Mouse (Mus musculus) neutrophil, adult 65 days (primary cell): Measurements from ENCODE around the gene Olfr1109. TPM values are rescaled to one million over a fixed set of nuclear protein-coding genes. Genes with fewer than 3 reads are reported as not detected.

ENCODE experiments used
- total RNA-seq: library from RNA; stranded (reverse); gene quantifications from 2 replicates; pipeline ENCODE4 v1.2.4, GENCODE M21; 2023

Olfr1109 gene
- not detected in 2 replicates for total RNA-seq

GRCm38 (mm10) chr2:87095908-87096307 lies at the start of gene Olfr1109:
Olfr1109 (minus strand) TSS chr2:87096008.

GRCm38 (mm10) chr2:87140200-87140599 lies 44.4 kb upstream of the Olfr1109 start, which contains the start of gene Olfr1110:
Olfr1110 (minus strand) TSS chr2:87140300.

GRCm38 (mm10) chr2:87114467-87114866 lies 18.7 kb upstream of the Olfr1109 start, which contains the start of gene Olfr259:
Olfr259 (minus strand) TSS chr2:87114567.

GRCm38 (mm10) chr2:87075717-87076116 lies 20.1 kb downstream of the Olfr1109 start, which contains the start of gene Olfr1107:
Olfr1107 (minus strand) TSS chr2:87075817.

GRCm38 (mm10) chr2:87052173-87052572 lies 43.6 kb downstream of the Olfr1109 start, which contains the start of gene Olfr1106:
Olfr1106 (minus strand) TSS chr2:87052273.

Other genes starting within 250 kb of the Olfr1109 start
- not detected in 2 replicates for gene Olfr1095, start 244.3 kb downstream of the Olfr1109 start, total RNA-seq
- gene Gm13723, start 221.2 kb downstream of the Olfr1109 start, total RNA-seq, result not detected in 2 replicates
- not detected in 2 replicates for gene Olfr1097, start 203.8 kb downstream of the Olfr1109 start, total RNA-seq
- not detected in 2 replicates for gene Olfr1098, start 171.5 kb downstream of the Olfr1109 start, total RNA-seq
- not detected in 2 replicates for gene Olfr1099, start 135.3 kb downstream of the Olfr1109 start, total RNA-seq
- not detected in 2 replicates for gene Olfr1100, start 116.1 kb downstream of the Olfr1109 start, total RNA-seq
- gene Olfr1101, start 104.8 kb downstream of the Olfr1109 start, total RNA-seq, result not detected in 2 replicates
- not detected in 2 replicates for gene Olfr1102, start 97.6 kb downstream of the Olfr1109 start, total RNA-seq
- gene Olfr1104, start 68.9 kb downstream of the Olfr1109 start, total RNA-seq, result not detected in 2 replicates
- gene Olfr1105, start 59.5 kb downstream of the Olfr1109 start, total RNA-seq, result not detected in 2 replicates
- not detected in 2 replicates for gene Olfr1106, start 43.7 kb downstream of the Olfr1109 start, total RNA-seq
- gene Olfr1107, start 20.2 kb downstream of the Olfr1109 start, total RNA-seq, result not detected in 2 replicates
- not detected in 2 replicates for gene Olfr259, start 18.6 kb upstream of the Olfr1109 start, total RNA-seq
- not detected in 2 replicates for gene Olfr1110, start 44.3 kb upstream of the Olfr1109 start, total RNA-seq
- gene Olfr1111, start 56.6 kb upstream of the Olfr1109 start, total RNA-seq, result not detected in 2 replicates
- not detected in 2 replicates for gene Olfr1112, start 91.8 kb upstream of the Olfr1109 start, total RNA-seq
- gene Olfr1113, start 113.0 kb upstream of the Olfr1109 start, total RNA-seq, result not detected in 2 replicates
- gene Olfr1115, start 152.0 kb upstream of the Olfr1109 start, total RNA-seq, result not detected in 2 replicates
- gene Olfr1116, start 171.5 kb upstream of the Olfr1109 start, total RNA-seq, result not detected in 2 replicates
- not detected in 2 replicates for gene Olfr1118, start 211.6 kb upstream of the Olfr1109 start, total RNA-seq